Mouse (Mus musculus) limb, embryonic 11.5 days (tissue): ENCODE measurements around the gene Gm21981. TPM values are rescaled to one million over a fixed set of nuclear protein-coding genes. Genes with fewer than 3 reads are reported as not detected.
A peak's percentile ranks its signal among the peaks of the same experiment; 100 is the strongest.

Experiments used
- ATAC-seq: fragments of 200-750 bp; cut with Nextera tagmentation; 2 replicates; pipeline ENCODE4 v1.8.0; 2017; ENCODE audit warnings: low read depth; ENCODE audit not compliant: insufficient number of reproducible peaks, low FRiP score, low TSS enrichment
- DNase-seq: peaks from one replicate; pipeline ENCODE4 v3.0.0-alpha.2; 2015; ENCODE audit warnings: low spot score
- H3K27ac ChIP-seq: fragments of 300-500 bp; sonication (generic); replicated peaks from 2 replicates; pipeline ENCODE4 v1.5.1; 2014; ENCODE audit warnings: low read depth, mild to moderate bottlenecking, low read length
- H3K27me3 ChIP-seq: fragments of 300-500 bp; sonication (generic); 2 replicates; pipeline ENCODE4 v1.6.1; 2014; ENCODE audit warnings: mild to moderate bottlenecking, low read length, mixed read lengths; ENCODE audit not compliant: control insufficient read depth, insufficient read depth
- H3K36me3 ChIP-seq: fragments of 300-500 bp; sonication (generic); 2 replicates; pipeline ENCODE4 v1.6.1; 2014; ENCODE audit warnings: mild to moderate bottlenecking, low read length, moderate library complexity, mixed read lengths; ENCODE audit not compliant: control insufficient read depth, insufficient read depth
- H3K4me1 ChIP-seq: fragments of 300-500 bp; sonication (generic); 2 replicates; pipeline ENCODE4 v1.6.1; 2014; ENCODE audit warnings: low read length, mixed read lengths; ENCODE audit not compliant: control insufficient read depth, insufficient read depth
- H3K4me2 ChIP-seq: fragments of 300-500 bp; sonication (generic); 2 replicates; pipeline ENCODE4 v1.6.1; 2014; ENCODE audit warnings: low read depth, mild to moderate bottlenecking, moderate library complexity; ENCODE audit not compliant: severe bottlenecking
- H3K4me3 ChIP-seq: fragments of 300-500 bp; sonication (generic); 2 replicates; pipeline ENCODE4 v1.5.1; 2014; ENCODE audit warnings: low read depth, low read length
- H3K9ac ChIP-seq: fragments of 300-500 bp; sonication (generic); 2 replicates; pipeline ENCODE4 v1.6.1; 2014; ENCODE audit warnings: mild to moderate bottlenecking, low read length
- H3K9me3 ChIP-seq: fragments of 300-500 bp; sonication (generic); 2 replicates; pipeline ENCODE4 v1.6.1; 2016; ENCODE audit warnings: low read length; ENCODE audit not compliant: control insufficient read depth
- WGBS: fragments of 180-500 bp; shearing (Covaris S2); extraction: QIAGEN DNeasy Blood & Tissue Kit; methylation state at CpG from one replicate; pipeline ENCODE4 v1.1.7; 2014; 5-methylcytosine and 5-hydroxymethylcytosine counted together
- polyA plus RNA-seq: library from polyadenylated mRNA; unstranded; fragments of >200 nt; fragmentation: Nextera tagmentation; extraction: Ambion mirVana; gene quantifications from 2 replicates; pipeline ENCODE4 v1.2.1, GENCODE M21; 2014

The Gm21981 gene
- polyA plus RNA-seq, 1 experiment from 2014 or later, result 1.3 TPM

DNA sequence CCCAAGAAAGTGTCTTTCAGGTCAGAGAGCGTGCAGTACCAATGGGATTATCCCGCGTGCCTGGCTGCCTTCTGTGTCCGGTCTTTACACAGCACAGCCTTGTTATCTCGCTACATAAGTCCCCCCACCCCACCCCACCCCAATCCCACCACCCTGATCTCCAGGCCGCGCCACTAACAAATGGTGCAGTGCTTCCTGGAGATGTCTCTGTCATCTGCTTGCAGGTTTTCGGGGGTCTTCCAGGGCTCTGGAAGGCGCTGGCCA, 6.0 kb downstream of the Gm21981 start, which contains the start of gene Tomm6:
Gene Tomm6 (minus strand): TSS at position 43 of the 264 bp plus-strand sequence.
- peak within 1 kb of the TSS; percentile 81 for H3K9ac ChIP-seq
- DNase-seq (no peak), ATAC-seq (no peak)
- H3K4me1 ChIP-seq, result peaks cover 10% of the 10 kb centered on the region; the same call in 1 of the 2 replicates
- H3K4me3 ChIP-seq, result peak within 1 kb of the TSS; percentile 74
- H3K27ac ChIP-seq, result 0 out of 2 replicates have a peak within 1 kb of the TSS, but pooled peaks have one; percentile 0
- 0% methylated on average over 9 of the region's 9 CpGs for WGBS
- 0 out of 2 replicates have a peak, but pooled peaks cover 4% of the 10 kb centered on the region for H3K36me3 ChIP-seq
- H3K27me3 ChIP-seq, result no peaks in the 10 kb centered on the region
- no peaks in the 10 kb centered on the region for H3K9me3 ChIP-seq
- peak within 1 kb of the TSS; percentile 95 for H3K4me2 ChIP-seq

- Histone ChIP-seq H3K27ac (0 out of 2 replicates have a peak overlapping the region, but pooled peaks have one; percentile 0), H3K4me1 (peaks cover 10% of the 10 kb centered on the region; the same call in 1 of the 2 replicates)
- WGBS, result under 1% methylated on average over 70 of the region's 70 CpGs
Measured at GRCm38 (mm10) chr17:47687409-47688343, 6.6 kb downstream of the Gm21981 start.

DNA sequence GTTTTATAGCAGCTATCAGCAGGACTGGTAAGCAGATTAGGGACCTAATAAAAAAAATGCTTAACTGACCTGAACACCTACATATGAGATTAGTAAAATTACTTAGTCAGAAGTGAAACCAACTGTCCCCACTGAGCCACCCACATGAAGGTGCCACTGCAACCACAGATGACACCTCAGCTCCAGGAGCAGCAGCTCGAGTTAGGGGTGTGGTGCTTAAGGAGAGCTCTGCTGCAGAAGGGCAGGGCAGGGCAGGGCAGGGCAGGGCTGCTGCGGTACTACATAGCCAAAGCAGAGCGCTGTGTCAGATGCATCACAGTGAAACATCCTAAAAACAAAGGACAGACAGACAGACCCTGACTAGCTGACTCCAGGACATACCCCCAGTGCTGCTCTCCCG, 11.4 kb downstream of the Gm21981 start:
- Histone ChIP-seq H3K4me2 (no peak overlapping the region), H3K9me3 (no peaks in the 10 kb centered on the region), H3K9ac (no peak overlapping the region), H3K4me3 (no peak overlapping the region), H3K27me3 (no peaks in the 10 kb centered on the region), H3K27ac (no peak overlapping the region), H3K36me3 (peaks cover 14% of the 10 kb centered on the region; the same call in 1 of the 2 replicates), H3K4me1 (peaks cover 6% of the 10 kb centered on the region; the same call in 1 of the 2 replicates)
- DNase-seq (no peak), ATAC-seq (no peak)
- 79% methylated on average over 4 of the region's 4 CpGs for WGBS

More at GRCm38 (mm10) chr17:47687409-47688343, 6.6 kb downstream of the Gm21981 start:
- H3K27me3 ChIP-seq, result no peaks in the 10 kb centered on the region
- peak overlapping the region; percentile 74 for H3K4me3 ChIP-seq
- no peaks in the 10 kb centered on the region for H3K9me3 ChIP-seq
- peak overlapping the region; percentile 81 for H3K9ac ChIP-seq
- 0 out of 2 replicates have a peak, but pooled peaks cover 4% of the 10 kb centered on the region for H3K36me3 ChIP-seq
- ATAC-seq (peak; percentile 87), DNase-seq (peak; percentile 94)
- peak overlapping the region; percentile 95 for H3K4me2 ChIP-seq

DNA sequence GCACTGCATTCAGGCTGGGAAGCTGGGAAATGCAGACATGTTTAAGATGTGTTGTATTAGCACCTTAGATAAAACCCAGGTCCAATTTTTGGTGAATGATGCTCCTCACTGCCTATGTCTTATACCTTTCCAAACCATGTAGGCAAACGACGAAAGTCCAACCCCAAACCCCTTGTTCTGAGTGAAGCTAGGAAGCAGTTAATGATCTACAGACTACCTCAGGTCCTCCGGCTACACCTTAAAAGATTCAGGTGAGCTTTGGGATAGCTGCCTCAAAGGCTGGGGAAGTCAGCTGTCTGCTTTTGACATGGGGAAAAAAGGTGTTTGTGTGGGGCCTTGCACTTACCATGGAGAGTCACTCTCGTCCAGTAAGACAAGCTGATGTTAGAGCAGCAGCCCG, 15.6 kb downstream of the Gm21981 start:
- Histone ChIP-seq H3K27ac (no peak overlapping the region), H3K36me3 (peaks cover 12% of the 10 kb centered on the region; the same call in 1 of the 2 replicates), H3K4me3 (no peak overlapping the region), H3K9me3 (no peaks in the 10 kb centered on the region), H3K9ac (no peak overlapping the region), H3K4me2 (no peak overlapping the region), H3K27me3 (no peaks in the 10 kb centered on the region), H3K4me1 (peaks cover 2% of the 10 kb centered on the region; the same call in 1 of the 2 replicates)
- no peak for DNase-seq
- ATAC-seq, result no peak
- 86% methylated on average over 5 of the region's 5 CpGs for WGBS

GRCm38 (mm10) chr17:47678238-47678637, 16.0 kb downstream of the Gm21981 start:
- Histone ChIP-seq H3K9me3 (no peaks in the 10 kb centered on the region), H3K27ac (no peak overlapping the region), H3K9ac (no peak overlapping the region), H3K4me2 (no peak overlapping the region), H3K36me3 (peaks cover 12% of the 10 kb centered on the region; the same call in 1 of the 2 replicates), H3K4me3 (no peak overlapping the region), H3K4me1 (peaks cover 2% of the 10 kb centered on the region; the same call in 1 of the 2 replicates), H3K27me3 (no peaks in the 10 kb centered on the region)
- ATAC-seq (no peak), DNase-seq (no peak)
- 90% methylated on average over 5 of the region's 5 CpGs for WGBS

DNA sequence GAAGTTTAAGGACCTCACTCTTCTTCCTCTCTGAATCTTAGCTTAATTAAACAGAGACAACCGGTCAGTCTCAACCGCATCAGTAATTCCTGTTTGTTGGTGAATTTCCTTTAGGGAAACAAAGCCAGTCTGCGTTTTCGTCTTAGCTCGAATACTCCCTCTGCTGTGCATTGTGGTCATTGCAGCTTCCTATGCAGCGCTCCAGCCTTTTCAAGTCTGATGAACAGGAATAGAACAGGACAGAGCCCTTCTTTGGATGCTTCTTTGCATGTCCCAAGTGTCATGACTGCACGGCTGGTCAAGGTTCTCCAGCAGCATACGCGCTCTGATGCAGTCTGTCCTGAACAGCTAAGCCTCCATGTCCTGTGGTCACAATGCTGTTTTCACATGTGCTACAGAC, 17.7 kb downstream of the Gm21981 start:
- Histone ChIP-seq H3K4me2 (no peak overlapping the region), H3K4me3 (no peak overlapping the region), H3K27ac (no peak overlapping the region), H3K27me3 (peaks cover 2% of the 10 kb centered on the region; the same call in 1 of the 2 replicates), H3K9me3 (no peaks in the 10 kb centered on the region), H3K9ac (no peak overlapping the region), H3K36me3 (peaks cover 12% of the 10 kb centered on the region; the same call in 1 of the 2 replicates), H3K4me1 (peaks cover 12% of the 10 kb centered on the region; the same call in 1 of the 2 replicates)
- ATAC-seq (no peak), DNase-seq (peak; percentile 84)
- 22% methylated on average over 9 of the region's 9 CpGs for WGBS

GRCm38 (mm10) chr17:47672311-47673111, 21.7 kb downstream of the Gm21981 start:
- H3K36me3 ChIP-seq, result peaks cover 2% of the 10 kb centered on the region; the same call in 1 of the 2 replicates
- H3K27ac ChIP-seq, result no peak overlapping the region
- H3K4me2 ChIP-seq, result peak overlapping the region; percentile 90
- H3K4me3 ChIP-seq, result peak overlapping the region; percentile 34
- peaks cover 2% of the 10 kb centered on the region; the same call in 1 of the 2 replicates for H3K27me3 ChIP-seq
- ATAC-seq (peak; percentile 65; the same call in 1 of the 2 replicates), DNase-seq (peak; percentile 75)
- H3K9ac ChIP-seq, result peak overlapping the region; percentile 55
- H3K4me1 ChIP-seq, result peaks cover 12% of the 10 kb centered on the region; the same call in 1 of the 2 replicates
- WGBS, result 4% methylated on average over 67 of the region's 68 CpGs
- H3K9me3 ChIP-seq, result no peaks in the 10 kb centered on the region

GRCm38 (mm10) chr17:47671988-47672310, 22.3 kb downstream of the Gm21981 start:
- no peak for ATAC-seq
- no peak for DNase-seq
- WGBS, result 11% methylated on average over 14 of the region's 14 CpGs
- peaks cover 2% of the 10 kb centered on the region; the same call in 1 of the 2 replicates for H3K36me3 ChIP-seq
- H3K9ac ChIP-seq, result peak overlapping the region; percentile 55; the same call in 1 of the 2 replicates
- H3K4me1 ChIP-seq, result peaks cover 12% of the 10 kb centered on the region; the same call in 1 of the 2 replicates
- H3K9me3 ChIP-seq, result no peaks in the 10 kb centered on the region
- H3K4me2 ChIP-seq, result peak overlapping the region; percentile 90
- peak overlapping the region; percentile 34 for H3K4me3 ChIP-seq
- H3K27me3 ChIP-seq, result peaks cover 2% of the 10 kb centered on the region; the same call in 1 of the 2 replicates
- H3K27ac ChIP-seq, result no peak overlapping the region
